Mouse (Mus musculus) lung, postnatal 4 days (tissue): ENCODE results near the gene Dnah14.

ENCODE experiments used
- DNase-seq, 2 experiments: peaks; one replicate each; pipeline ENCODE4 v3.0.0; 2021

The Dnah14 gene

GRCm38 (mm10) chr1:181576322-181576721 lies at the start of gene Dnah14:
Dnah14 (plus strand) TSS chr1:181576559.
- DNase-seq = no peak

- DNase-seq = peak; percentile 89 to 91
These were observed 47.0 kb upstream of the Dnah14 start for GRCm38 (mm10) chr1:181529368-181529767.

- peak; percentile 21 to 33 for DNase-seq
These were observed 41.0 kb upstream of the Dnah14 start for GRCm38 (mm10) chr1:181535165-181535873.

GRCm38 (mm10) chr1:181537627-181538525 lies 38.5 kb upstream of the Dnah14 start:
- DNase-seq = no peak

- peak in 1 of 2 experiments; percentile 26 for DNase-seq
These were observed 36.3 kb upstream of the Dnah14 start for GRCm38 (mm10) chr1:181539846-181540769.

GRCm38 (mm10) chr1:181543711-181544383 lies 32.5 kb upstream of the Dnah14 start:
- DNase-seq = peak in 1 of 2 experiments; percentile 35

GRCm38 (mm10) chr1:181545044-181545772 lies 31.2 kb upstream of the Dnah14 start:
- DNase-seq = peak; percentile 33 to 73

GRCm38 (mm10) chr1:181549987-181550386 lies 26.4 kb upstream of the Dnah14 start:
- DNase-seq = no peak

GRCm38 (mm10) chr1:181550826-181551225 lies 25.5 kb upstream of the Dnah14 start:
- no peak for DNase-seq

GRCm38 (mm10) chr1:181552533-181553410 lies 23.6 kb upstream of the Dnah14 start:
- DNase-seq = no peak

- DNase-seq = no peak
These were observed 20.9 kb upstream of the Dnah14 start for GRCm38 (mm10) chr1:181555475-181555874.

- DNase-seq = no peak
These were observed 16.7 kb upstream of the Dnah14 start for GRCm38 (mm10) chr1:181559655-181560054.

- DNase-seq = no peak
These were observed 16.0 kb upstream of the Dnah14 start for GRCm38 (mm10) chr1:181560325-181560724.

- no peak for DNase-seq
These were observed 15.2 kb upstream of the Dnah14 start for GRCm38 (mm10) chr1:181560896-181561767.

GRCm38 (mm10) chr1:181561768-181562444 lies 14.5 kb upstream of the Dnah14 start:
- DNase-seq = no peak

GRCm38 (mm10) chr1:181569447-181569846 lies 6.9 kb upstream of the Dnah14 start:
- no peak for DNase-seq

- DNase-seq = peak in 1 of 2 experiments; percentile 4
These were observed 6.8 kb downstream of the Dnah14 start for GRCm38 (mm10) chr1:181583152-181583551.

GRCm38 (mm10) chr1:181589116-181589515 lies 12.8 kb downstream of the Dnah14 start:
- no peak for DNase-seq

GRCm38 (mm10) chr1:181599376-181599775 lies 23.0 kb downstream of the Dnah14 start:
- DNase-seq = no peak
